Mouse (Mus musculus): ENCODE results near the gene Ndufs2.
A peak's percentile ranks its signal among the peaks of the same experiment; 100 is the strongest.
"Not testable (repeated sequence)": the region's sequence is repeated elsewhere in the genome, so short reads cannot be mapped to it uniquely, and the experiment has no call there.

Ndufs2 gene

DNA sequence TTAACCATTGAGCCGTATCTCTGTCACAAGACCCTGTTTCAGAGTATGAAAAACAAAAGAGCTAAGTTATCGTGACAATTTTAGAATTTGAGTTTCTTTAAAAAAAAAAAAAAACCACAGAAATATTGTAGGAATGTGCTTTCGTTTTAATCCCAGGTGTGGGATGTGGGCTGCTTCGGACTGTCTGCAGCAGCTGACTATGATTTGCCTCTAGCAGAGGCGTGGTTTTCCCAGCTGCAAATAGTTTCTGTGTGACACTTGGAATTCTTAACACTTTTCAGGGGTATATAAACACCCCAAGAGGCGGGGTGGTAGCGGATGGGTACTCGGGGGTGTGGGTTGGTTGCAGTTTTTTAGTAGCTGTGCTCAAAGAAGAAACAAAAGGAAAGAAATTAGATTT lies 5.8 kb downstream of the Ndufs2 start:
- Histone ChIP-seq H3K9me3 (ENCODE audit: low read length) (no peaks in the 10 kb centered on the region), H3K27me3 (ENCODE audit: insufficient read depth, low read length) (peaks cover 2% of the 10 kb centered on the region; the same call in 1 of the 2 replicates), H3K4me3 (replicated peaks; ENCODE audit: low read length) (no peak overlapping the region; the same call in 1 of the 2 replicates), H3K36me3 (ENCODE audit: insufficient read depth, low read length) (peaks cover 45% of the 10 kb centered on the region), H3K4me1 (replicated peaks; ENCODE audit: low read depth, low read length) (peaks cover 74% of the 10 kb centered on the region)
- TF ChIP-seq NANOG (IDR thresholded peaks at IDR 0.05; ENCODE audit: borderline replicate concordance, low read length) (no peak), POU5F1 (IDR thresholded peaks at IDR 0.05; ENCODE audit: borderline replicate concordance, low read length) (no peak), CTCF (conservative IDR thresholded peaks at IDR 0.05; ENCODE audit: low read length) (no peak)

- H3K36me3 ChIP-seq (ENCODE audit: insufficient read depth, low read length), result peaks cover 76% of the 10 kb centered on the region
- H3K4me1 ChIP-seq (replicated peaks; ENCODE audit: low read depth, low read length), result peaks cover 64% of the 10 kb centered on the region
- not testable (repeated sequence) for H3K27me3 ChIP-seq (ENCODE audit: insufficient read depth, low read length); H3K9me3 ChIP-seq (ENCODE audit: low read length); H3K4me3 ChIP-seq (replicated peaks; ENCODE audit: low read length)
Observed at GRCm38 (mm10) chr1:171241952-171242351, 9.2 kb downstream of the Ndufs2 start.

- Histone ChIP-seq H3K4me1 (replicated peaks; ENCODE audit: low read depth, low read length) (peaks cover 64% of the 10 kb centered on the region), H3K4me3 (replicated peaks; ENCODE audit: low read length) (no peak overlapping the region), H3K9me3 (ENCODE audit: low read length) (no peaks in the 10 kb centered on the region), H3K36me3 (ENCODE audit: insufficient read depth, low read length) (peaks cover 85% of the 10 kb centered on the region), H3K27me3 (ENCODE audit: insufficient read depth, low read length) (no peaks in the 10 kb centered on the region)
- TF ChIP-seq CTCF (conservative IDR thresholded peaks at IDR 0.05; ENCODE audit: low read length), result no peak
- no peak for TF ChIP-seq NANOG (IDR thresholded peaks at IDR 0.05; ENCODE audit: borderline replicate concordance, low read length)
Observed at GRCm38 (mm10) chr1:171240911-171241310, 10.3 kb downstream of the Ndufs2 start.

GRCm38 (mm10) chr1:171239992-171240744 lies 11.0 kb downstream of the Ndufs2 start:
- Histone ChIP-seq H3K36me3 (ENCODE audit: insufficient read depth, low read length) (peaks cover 88% of the 10 kb centered on the region), H3K4me1 (replicated peaks; ENCODE audit: low read depth, low read length) (peaks cover 57% of the 10 kb centered on the region)
- TF ChIP-seq POU5F1 (IDR thresholded peaks at IDR 0.05; ENCODE audit: borderline replicate concordance, low read length) (no peak), NANOG (IDR thresholded peaks at IDR 0.05; ENCODE audit: borderline replicate concordance, low read length) (no peak), CTCF (conservative IDR thresholded peaks at IDR 0.05; ENCODE audit: low read length) (no peak)

GRCm38 (mm10) chr1:171238463-171238862 lies 12.7 kb downstream of the Ndufs2 start:
- Histone ChIP-seq H3K27me3 (ENCODE audit: insufficient read depth, low read length) (no peaks in the 10 kb centered on the region), H3K36me3 (ENCODE audit: insufficient read depth, low read length) (peaks cover 87% of the 10 kb centered on the region), H3K4me3 (replicated peaks; ENCODE audit: low read length) (peak overlapping the region; percentile 37; the same call in 1 of the 2 replicates), H3K9me3 (ENCODE audit: low read length) (no peaks in the 10 kb centered on the region), H3K4me1 (replicated peaks; ENCODE audit: low read depth, low read length) (peaks cover 67% of the 10 kb centered on the region)
- TF ChIP-seq POU5F1 (IDR thresholded peaks at IDR 0.05; ENCODE audit: borderline replicate concordance, low read length) (no peak), CTCF (conservative IDR thresholded peaks at IDR 0.05; ENCODE audit: low read length) (peak; percentile 87)

More at GRCm38 (mm10) chr1:171239992-171240744, 11.0 kb downstream of the Ndufs2 start:
- H3K4me3 ChIP-seq (replicated peaks; ENCODE audit: low read length), result no peak overlapping the region
- H3K27me3 ChIP-seq (ENCODE audit: insufficient read depth, low read length), result no peaks in the 10 kb centered on the region
- H3K9me3 ChIP-seq (ENCODE audit: low read length), result no peaks in the 10 kb centered on the region

DNA sequence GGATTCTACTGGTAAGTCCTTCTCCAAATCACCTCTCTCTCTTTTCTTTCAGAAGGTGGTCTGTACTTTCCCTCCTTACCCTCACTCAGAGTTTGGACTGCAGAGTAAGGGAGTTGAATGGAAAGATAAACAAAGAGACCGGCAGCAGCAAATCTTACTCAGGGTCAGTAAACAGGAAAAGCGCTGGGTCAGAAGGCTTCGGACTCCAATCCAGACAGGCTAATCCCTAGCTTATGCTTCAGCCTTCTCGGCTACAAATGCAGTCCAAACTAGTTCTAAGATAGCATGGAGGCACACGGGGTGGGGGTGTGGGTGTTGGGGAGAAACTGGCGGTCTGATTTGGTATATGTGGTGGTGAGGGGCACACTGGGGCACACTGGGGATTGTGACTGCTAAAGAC lies 13.8 kb downstream of the Ndufs2 start:
- Histone ChIP-seq H3K27me3 (ENCODE audit: insufficient read depth, low read length) (no peaks in the 10 kb centered on the region), H3K4me3 (replicated peaks; ENCODE audit: low read length) (no peak overlapping the region), H3K9me3 (ENCODE audit: low read length) (no peaks in the 10 kb centered on the region), H3K4me1 (replicated peaks; ENCODE audit: low read depth, low read length) (peaks cover 63% of the 10 kb centered on the region), H3K36me3 (ENCODE audit: insufficient read depth, low read length) (peaks cover 77% of the 10 kb centered on the region)
- TF ChIP-seq POU5F1 (IDR thresholded peaks at IDR 0.05; ENCODE audit: borderline replicate concordance, low read length) (no peak), NANOG (IDR thresholded peaks at IDR 0.05; ENCODE audit: borderline replicate concordance, low read length) (no peak), CTCF (conservative IDR thresholded peaks at IDR 0.05; ENCODE audit: low read length) (no peak)

- no peaks in the 10 kb centered on the region for H3K27me3 ChIP-seq (ENCODE audit: insufficient read depth, low read length)
- TF ChIP-seq NANOG (IDR thresholded peaks at IDR 0.05; ENCODE audit: borderline replicate concordance, low read length), result no peak
Observed at GRCm38 (mm10) chr1:171235791-171236190, 15.4 kb downstream of the Ndufs2 start.

DNA sequence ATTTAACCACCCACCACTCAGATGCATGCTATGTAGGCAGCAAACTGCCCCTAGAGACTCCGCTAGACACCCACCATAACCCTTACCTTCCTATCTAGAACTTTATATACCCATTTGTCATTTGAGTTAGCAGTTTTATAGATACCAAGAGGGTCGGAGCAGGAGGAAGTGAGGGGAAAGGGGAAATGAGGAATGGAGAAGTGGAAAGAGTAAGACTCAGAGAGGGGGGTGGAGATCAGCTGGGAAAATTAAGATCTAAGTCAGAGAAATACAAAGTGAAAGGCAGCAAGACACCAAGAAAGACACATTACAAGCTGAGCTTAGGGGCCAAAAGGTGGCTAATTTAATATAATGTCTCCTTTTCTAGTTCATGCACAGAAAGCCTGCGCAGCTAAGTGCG lies 16.6 kb downstream of the Ndufs2 start:
- H3K4me1 ChIP-seq (replicated peaks; ENCODE audit: low read depth, low read length), result peaks cover 52% of the 10 kb centered on the region
- peak overlapping the region; percentile 23; the same call in 1 of the 2 replicates for H3K4me3 ChIP-seq (replicated peaks; ENCODE audit: low read length)
- H3K9me3 ChIP-seq (ENCODE audit: low read length), result no peaks in the 10 kb centered on the region
- no peak for TF ChIP-seq POU5F1 (IDR thresholded peaks at IDR 0.05; ENCODE audit: borderline replicate concordance, low read length)
- no peak for TF ChIP-seq CTCF (conservative IDR thresholded peaks at IDR 0.05; ENCODE audit: low read length)
- TF ChIP-seq NANOG (IDR thresholded peaks at IDR 0.05; ENCODE audit: borderline replicate concordance, low read length), result no peak
- no peaks in the 10 kb centered on the region for H3K27me3 ChIP-seq (ENCODE audit: insufficient read depth, low read length)
- peaks cover 53% of the 10 kb centered on the region for H3K36me3 ChIP-seq (ENCODE audit: insufficient read depth, low read length)

More at GRCm38 (mm10) chr1:171235791-171236190, 15.4 kb downstream of the Ndufs2 start:
- Histone ChIP-seq H3K4me3 (replicated peaks; ENCODE audit: low read length) (no peak overlapping the region), H3K9me3 (ENCODE audit: low read length) (no peaks in the 10 kb centered on the region), H3K36me3 (ENCODE audit: insufficient read depth, low read length) (peaks cover 63% of the 10 kb centered on the region), H3K4me1 (replicated peaks; ENCODE audit: low read depth, low read length) (peaks cover 48% of the 10 kb centered on the region)

DNA sequence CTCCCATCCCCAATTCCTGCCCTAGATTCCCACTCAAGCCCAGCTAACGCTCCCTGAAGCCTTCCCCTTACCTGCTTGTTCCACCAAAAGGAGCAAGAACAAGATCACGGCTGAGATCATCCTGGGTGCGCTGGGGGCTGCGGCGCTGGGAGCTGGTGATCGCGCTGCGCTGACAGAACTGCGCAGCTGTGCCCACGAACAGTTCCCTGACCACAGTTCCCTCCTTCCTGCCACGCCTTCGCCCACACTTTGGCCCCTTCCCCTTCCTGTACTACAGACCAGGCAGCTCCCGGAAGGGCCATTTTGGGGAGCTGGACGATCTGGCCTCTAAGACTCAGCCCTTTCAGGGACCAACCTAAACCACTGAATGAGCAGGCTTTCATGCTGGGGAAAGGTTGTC lies 17.1 kb downstream of the Ndufs2 start, which contains the start of gene Fcer1g:
TSS of gene Fcer1g (minus strand) at position 240 of the 400 bp plus-strand sequence.
- H3K27me3 ChIP-seq (ENCODE audit: insufficient read depth, low read length), result no peaks in the 10 kb centered on the region
- H3K4me1 ChIP-seq (replicated peaks; ENCODE audit: low read depth, low read length), result peaks cover 52% of the 10 kb centered on the region
- no peaks in the 10 kb centered on the region for H3K9me3 ChIP-seq (ENCODE audit: low read length)
- no peak for TF ChIP-seq NANOG (IDR thresholded peaks at IDR 0.05; ENCODE audit: borderline replicate concordance, low read length)
- TF ChIP-seq CTCF (conservative IDR thresholded peaks at IDR 0.05; ENCODE audit: low read length), result no peak
- no peak for TF ChIP-seq POU5F1 (IDR thresholded peaks at IDR 0.05; ENCODE audit: borderline replicate concordance, low read length)
- H3K36me3 ChIP-seq (ENCODE audit: insufficient read depth, low read length), result peaks cover 49% of the 10 kb centered on the region
- peak within 1 kb of the TSS; percentile 23; the same call in 1 of the 2 replicates for H3K4me3 ChIP-seq (replicated peaks; ENCODE audit: low read length)
